Comparison of ENCODE assay signal across 13 mouse cellular contexts in genomic region chr1:51638519-51639302, GRCm38 (mm10).
DNase-seq lines count a peak whose midpoint lies in the region; ATAC-seq and TF ChIP-seq lines count a peak whose summit lies in the region.
"Had no signal": no experiment of that assay in that cellular context is flagged by ENCODE, and none has a peak within 500 bp of the region (broad histone marks: within the 10 kb centered on the region; RNA-seq: fewer than 3 reads in every experiment).

No protein-coding gene starts in this region.

- no peak overlapping the region for H3K9ac ChIP-seq in ES-Bruce4 (ENCODE audit: low read depth, poor library complexity, severe bottlenecking)
- H3K9ac ChIP-seq: hindbrain, embryonic 14.5 days; liver, embryonic 15.5 days; neural tube, embryonic 13.5 days had no signal

- no peak overlapping the region for H3K27ac ChIP-seq in layer of hippocampus, adult 2 months
- no peak overlapping the region for H3K27ac ChIP-seq in ES-Bruce4 (ENCODE audit: insufficient read depth, low read length)
- H3K27ac ChIP-seq: hindbrain, embryonic 14.5 days; liver, embryonic 15.5 days; neural tube, embryonic 13.5 days had no signal

- no peak for TF ChIP-seq POLR2A in ES-Bruce4 (IDR thresholded peaks at IDR 0.05; ENCODE audit: insufficient read depth, low read length)

- no peaks in the 10 kb centered on the region for H3K9me3 ChIP-seq in ES-Bruce4 (replicated peaks; ENCODE audit: control insufficient read depth, insufficient read depth, low read length, poor library complexity, severe bottlenecking)
- H3K9me3 ChIP-seq: liver, embryonic 15.5 days; neural tube, embryonic 13.5 days had no signal

- H3K4me3 ChIP-seq in layer of hippocampus, adult 2 months: no peak overlapping the region
- H3K4me3 ChIP-seq in ES-Bruce4 (ENCODE audit: low read depth, low read length): no peak overlapping the region
- H3K4me3 ChIP-seq: liver, embryonic 15.5 days; neural tube, embryonic 13.5 days had no signal

- peak; percentile 57 for ATAC-seq in megakaryocyte progenitor cell, adult 5-6 weeks (replicated peaks; ENCODE audit: poor library complexity)

- no peak for TF ChIP-seq EP300 in ES-Bruce4 (IDR thresholded peaks at IDR 0.05; ENCODE audit: insufficient read depth, low read depth, low read length)

- H3K36me3 ChIP-seq in ES-Bruce4 (ENCODE audit: control insufficient read depth, insufficient read depth, low read length, poor library complexity, severe bottlenecking): no peaks in the 10 kb centered on the region
- H3K36me3 ChIP-seq: liver, embryonic 15.5 days; neural tube, embryonic 13.5 days had no signal

- DNase-seq in layer of hippocampus, adult 2 months (ENCODE audit: low spot score in 2 of 2): no peak
- DNase-seq in layer of hippocampus, adult 9-10 months (ENCODE audit: low spot score): no peak
- DNase-seq in A20 (ENCODE audit: low read depth, low spot score): peak; percentile 36
- DNase-seq in urinary bladder, postnatal 14 days (ENCODE audit: low spot score): no peak
- no peak for DNase-seq in right cerebral cortex, postnatal 25 days
- DNase-seq: adrenal gland, postnatal 14 days; kidney, postnatal 10 days; midbrain, embryonic 14.5 days had no signal

- TF ChIP-seq CTCF in layer of hippocampus, adult 2 months (conservative IDR thresholded peaks at IDR 0.05): peak; percentile 55
- TF ChIP-seq CTCF in ES-Bruce4 (IDR thresholded peaks at IDR 0.05; ENCODE audit: low read depth, low read length): peak; percentile 18

- H3K27me3 ChIP-seq in ES-Bruce4 (ENCODE audit: control insufficient read depth, insufficient read depth, low read length, poor library complexity, severe bottlenecking): no peaks in the 10 kb centered on the region
- H3K27me3 ChIP-seq: liver, embryonic 15.5 days; neural tube, embryonic 13.5 days had no signal

- peaks cover 2% of the 10 kb centered on the region for H3K4me1 ChIP-seq in ES-Bruce4 (ENCODE audit: control insufficient read depth, insufficient read depth, low read length)
- H3K4me1 ChIP-seq: liver, embryonic 15.5 days had no signal
